ENCODE assay signal across 20 mouse cellular contexts in genomic region chr4:55253769-55254168, GRCm38 (mm10).
DNase-seq lines count a peak whose midpoint lies in the region; ATAC-seq and TF ChIP-seq lines count a peak whose summit lies in the region.
"Had no signal": no experiment of that assay in that cellular context is flagged by ENCODE, and none has a peak within 500 bp of the region (broad histone marks: within the 10 kb centered on the region; RNA-seq: fewer than 3 reads in every experiment).

No protein-coding gene starts in this region.

- no peaks in the 10 kb centered on the region for H3K9me3 ChIP-seq in neural tube, embryonic 13.5 days
- no peaks in the 10 kb centered on the region for H3K9me3 ChIP-seq in forebrain, embryonic 15.5 days
- no peaks in the 10 kb centered on the region for H3K9me3 ChIP-seq in hindbrain, embryonic 10.5 days
- H3K9me3 ChIP-seq: embryonic facial prominence, embryonic 13.5 days; hindbrain, embryonic 15.5 days; limb, embryonic 12.5 days; liver, embryonic 12.5 days had no signal

- H3K36me3 ChIP-seq in neural tube, embryonic 13.5 days = no peaks in the 10 kb centered on the region
- H3K36me3 ChIP-seq in forebrain, embryonic 15.5 days = no peaks in the 10 kb centered on the region
- H3K36me3 ChIP-seq in hindbrain, embryonic 10.5 days = no peaks in the 10 kb centered on the region
- H3K36me3 ChIP-seq: embryonic facial prominence, embryonic 13.5 days; hindbrain, embryonic 15.5 days; limb, embryonic 12.5 days; liver, embryonic 12.5 days had no signal

- CTCF ChIA-PET in Patski (lab: Charles Lee) = no interaction called here

- H3K9ac ChIP-seq in neural tube, embryonic 13.5 days = no peak overlapping the region
- no peak overlapping the region for H3K9ac ChIP-seq in forebrain, embryonic 15.5 days (replicated peaks)
- H3K9ac ChIP-seq: embryonic facial prominence, embryonic 13.5 days; hindbrain, embryonic 15.5 days; limb, embryonic 12.5 days; liver, embryonic 12.5 days had no signal

- in situ Hi-C loops in Patski (cut with MboI; ENCODE audit: low pct_unique_long_range_greater_than_20kb) = no loop called here

- TF ChIP-seq CTCF in Patski (IDR thresholded peaks at IDR 0.05) = no peak

- peaks cover 7% of the 10 kb centered on the region; the same call in 1 of the 2 replicates for H3K4me1 ChIP-seq in neural tube, embryonic 13.5 days (replicated peaks)
- H3K4me1 ChIP-seq in forebrain, embryonic 15.5 days = peaks cover 6% of the 10 kb centered on the region; the same call in 1 of the 2 replicates
- H3K4me1 ChIP-seq in hindbrain, embryonic 10.5 days (replicated peaks) = peaks cover 10% of the 10 kb centered on the region; the same call in 1 of the 2 replicates
- H3K4me1 ChIP-seq: embryonic facial prominence, embryonic 13.5 days; hindbrain, embryonic 15.5 days; limb, embryonic 12.5 days; liver, embryonic 12.5 days; megakaryocyte, embryonic 14.5 days had no signal

- no peaks in the 10 kb centered on the region for H3K27me3 ChIP-seq in neural tube, embryonic 13.5 days
- H3K27me3 ChIP-seq in Patski = no peaks in the 10 kb centered on the region
- H3K27me3 ChIP-seq in forebrain, embryonic 15.5 days = no peaks in the 10 kb centered on the region
- peaks cover 4% of the 10 kb centered on the region; the same call in 1 of the 2 replicates for H3K27me3 ChIP-seq in hindbrain, embryonic 10.5 days (ENCODE audit: insufficient read depth, poor library complexity, severe bottlenecking)
- H3K27me3 ChIP-seq: embryonic facial prominence, embryonic 13.5 days; limb, embryonic 12.5 days; liver, embryonic 12.5 days; megakaryocyte, embryonic 14.5 days had no signal

- H3K27ac ChIP-seq in neural tube, embryonic 13.5 days (replicated peaks) = peak overlapping the region; percentile 54; the same call in 1 of the 2 replicates
- no peak overlapping the region for H3K27ac ChIP-seq in forebrain, embryonic 15.5 days (replicated peaks)
- H3K27ac ChIP-seq in hindbrain, embryonic 10.5 days = no peak overlapping the region
- H3K27ac ChIP-seq: embryonic facial prominence, embryonic 13.5 days; hindbrain, embryonic 15.5 days; limb, embryonic 12.5 days; liver, embryonic 12.5 days had no signal

- DNase-seq in neural tube, embryonic 10.5 days (ENCODE audit: extremely low spot score, low spot score) = no peak
- DNase-seq in Patski (ENCODE audit: low read depth, low spot score) = peak; percentile 68
- DNase-seq in telencephalon, adult 2 months (ENCODE audit: low read depth, low spot score) = peak; percentile 24
- DNase-seq in cerebellum, postnatal 10 days = no peak
- no peak for DNase-seq in hindbrain, embryonic 10.5 days (ENCODE audit: low spot score)
- DNase-seq: cerebellum, adult 9-11 months; heart, postnatal 14 days; lung, adult 2 months; right cerebral cortex, adult 18-20 months; thymus, postnatal 4 days had no signal

- H3K4me3 ChIP-seq in neural tube, embryonic 13.5 days = no peak overlapping the region
- H3K4me3 ChIP-seq in forebrain, embryonic 15.5 days = no peak overlapping the region
- no peak overlapping the region for H3K4me3 ChIP-seq in hindbrain, embryonic 10.5 days
- H3K4me3 ChIP-seq: embryonic facial prominence, embryonic 13.5 days; hindbrain, embryonic 15.5 days; limb, embryonic 12.5 days; liver, embryonic 12.5 days; megakaryocyte, embryonic 14.5 days had no signal

- POLR2A ChIA-PET in Patski (lab: Charles Lee) = no interaction called here

- WGBS in neural tube, embryonic 13.5 days = 59% methylated on average over 8 of the region's 8 CpGs
- WGBS in forebrain, embryonic 15.5 days = 27% methylated on average over 8 of the region's 8 CpGs
- whole genome bisulfite sequencing in hindbrain, embryonic 10.5 days = 87% methylated on average over 8 of the region's 8 CpGs

- ATAC-seq in neural tube, embryonic 13.5 days (ENCODE audit: low read depth) = peak; percentile 85
- peak; percentile 60 for ATAC-seq in Patski
- 0 out of 2 replicates have a peak, but pooled peaks have one; percentile 46 for ATAC-seq in forebrain, embryonic 15.5 days (replicated peaks)
- ATAC-seq: CD4-positive, CD25-positive, alpha-beta regulatory T cell, adult 4 months; intestine, embryonic 16.5 days; liver, embryonic 12.5 days had no signal

- H3K4me2 ChIP-seq in neural tube, embryonic 13.5 days = no peak overlapping the region
- no peak overlapping the region for H3K4me2 ChIP-seq in forebrain, embryonic 15.5 days (replicated peaks)
- H3K4me2 ChIP-seq: embryonic facial prominence, embryonic 13.5 days; heart, embryonic 11.5 days; hindbrain, embryonic 15.5 days; limb, embryonic 12.5 days; liver, embryonic 12.5 days had no signal

Comparison
In these comparisons a context has a peak if more than half of its experiments do, and no peak if none do; other contexts are left out.
1. DNase-seq: peak in Patski (single experiment) and telencephalon, adult 2 months (single experiment); none in neural tube, embryonic 10.5 days (single experiment), cerebellum, postnatal 10 days (0 of 2) and hindbrain, embryonic 10.5 days (single experiment).
2. Peak in every context shown above with its lines, with median percentiles within 50 percentile points of each other: ATAC-seq.